Mouse (Mus musculus): ENCODE data around the gene Prkcz.

Prkcz gene

DNA sequence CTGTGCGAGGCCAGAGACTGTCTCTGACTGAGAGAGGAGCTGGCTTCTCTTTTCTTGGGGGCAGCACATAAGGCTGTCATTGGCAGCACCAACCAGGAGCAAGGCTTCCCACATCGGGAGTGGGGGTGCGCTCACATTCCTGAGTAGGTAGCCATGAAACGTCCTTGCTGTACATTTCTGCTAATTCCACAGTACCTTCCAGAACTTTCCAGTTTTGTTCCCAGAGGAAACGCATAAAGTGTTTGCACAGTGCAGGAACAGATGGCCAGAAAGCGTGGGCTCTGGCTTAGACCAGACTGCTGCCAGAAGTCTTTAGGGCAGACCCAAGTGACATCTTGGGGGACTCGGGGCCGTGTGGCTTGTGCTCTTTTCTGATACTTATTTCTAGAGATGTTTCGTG is 77.6 kb downstream of the Prkcz start:
- WGBS = 29% methylated on average over 9 of the region's 9 CpGs

DNA sequence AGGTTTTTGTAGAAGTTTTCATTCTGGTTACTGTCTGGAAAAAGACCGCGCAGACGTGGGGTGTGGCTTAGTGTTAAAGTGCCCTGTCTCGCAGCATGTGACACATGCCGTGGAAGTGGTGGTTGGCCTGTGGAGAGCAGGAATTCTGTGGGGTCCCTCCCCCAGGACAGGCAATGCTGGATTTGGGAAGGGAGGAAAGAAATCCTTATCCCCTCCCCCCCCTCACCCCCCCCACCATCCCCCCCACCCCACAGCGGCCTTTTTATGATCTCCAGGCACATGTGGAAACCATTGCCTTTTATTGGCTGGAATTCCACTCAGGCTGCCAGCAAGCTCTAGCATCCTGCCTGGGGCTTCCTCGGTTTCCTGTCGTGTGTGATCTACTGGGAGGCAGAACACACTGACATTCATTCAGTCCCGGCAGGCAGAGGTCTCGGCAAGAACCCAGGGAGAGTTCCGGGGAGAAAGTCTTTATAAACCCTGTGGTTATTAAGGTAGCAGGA is 78.1 kb downstream of the Prkcz start:
- 19% methylated on average over 11 of the region's 11 CpGs for WGBS

DNA sequence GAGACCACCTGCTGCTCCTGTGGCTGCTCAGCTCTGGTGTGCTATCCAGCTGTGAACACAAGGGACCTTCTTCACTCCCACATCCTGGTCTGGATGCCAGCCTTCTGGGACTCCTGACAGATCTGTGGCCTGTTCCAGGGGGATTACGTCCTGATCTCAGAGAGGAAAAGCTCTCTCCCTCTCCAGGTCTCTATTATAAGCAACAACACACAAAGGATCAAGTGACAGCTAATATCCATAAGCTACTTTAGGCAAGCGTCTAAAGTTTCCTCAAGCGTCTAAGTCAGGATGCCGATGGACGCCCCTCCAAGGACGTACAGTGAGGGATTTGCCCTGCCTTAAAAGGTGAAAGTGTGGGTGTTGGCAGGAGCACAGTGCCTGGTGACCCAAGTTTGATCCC is 78.9 kb downstream of the Prkcz start:
- WGBS = 54% methylated on average over 6 of the region's 6 CpGs

DNA sequence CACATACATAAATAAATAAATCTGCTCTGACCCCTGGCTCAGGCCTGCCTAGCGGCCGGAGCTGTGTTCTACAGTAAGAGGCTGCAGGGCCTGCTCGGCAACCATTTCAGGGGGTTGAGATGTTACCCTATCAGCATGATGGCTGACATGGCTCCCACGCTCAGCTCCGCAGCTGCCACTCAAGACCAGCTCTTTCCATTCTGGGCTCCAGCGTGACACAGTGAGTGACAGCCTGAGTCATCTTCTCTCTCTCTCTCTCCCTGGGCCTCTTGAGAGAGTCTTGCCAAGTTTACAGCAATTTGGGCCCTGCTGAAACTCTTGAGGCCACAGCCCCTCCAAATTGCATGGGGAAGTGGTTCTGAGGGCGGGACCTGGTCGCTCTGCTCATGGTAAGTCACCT is 79.5 kb downstream of the Prkcz start:
- WGBS = 61% methylated on average over 8 of the region's 8 CpGs

DNA sequence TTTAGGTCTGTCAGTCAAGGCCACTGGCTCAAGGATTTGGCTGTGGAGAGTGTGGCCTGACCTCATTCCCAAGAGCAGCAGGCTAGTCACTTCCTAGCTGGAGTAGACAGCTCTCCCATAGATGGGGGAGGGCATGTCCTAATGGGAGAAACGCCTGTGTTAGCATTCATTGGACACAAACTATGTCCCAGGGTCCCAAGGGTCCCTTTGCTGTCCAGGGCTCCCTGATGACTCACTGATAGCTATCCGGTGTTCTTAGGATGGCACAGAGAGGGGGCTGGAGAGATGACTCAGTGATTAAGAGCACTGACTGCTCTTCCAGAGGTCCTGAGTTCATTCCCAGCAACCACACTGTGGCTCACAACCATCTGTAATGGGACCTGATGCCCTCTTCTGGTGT is 79.9 kb downstream of the Prkcz start:
- 77% methylated on average over 2 of the region's 2 CpGs for WGBS

DNA sequence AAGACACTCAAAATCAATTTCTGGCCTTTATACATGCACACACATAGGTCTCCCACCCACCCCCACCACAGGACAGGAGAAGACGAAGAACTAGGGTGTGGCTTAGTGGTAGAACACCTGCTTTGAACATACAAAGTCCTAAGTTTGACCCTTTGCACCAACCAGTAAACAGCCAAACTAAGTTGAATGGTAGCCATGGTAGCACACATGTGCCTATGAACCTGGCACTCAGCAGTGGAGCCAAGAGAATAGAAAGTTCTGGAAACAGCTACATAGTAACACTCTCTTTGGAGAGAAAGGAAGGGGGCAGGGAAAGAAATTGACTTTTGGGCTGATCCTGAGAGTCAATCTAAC is 80.4 kb downstream of the Prkcz start:
- 71% methylated on average over 1 of the region's 1 CpGs for WGBS

DNA sequence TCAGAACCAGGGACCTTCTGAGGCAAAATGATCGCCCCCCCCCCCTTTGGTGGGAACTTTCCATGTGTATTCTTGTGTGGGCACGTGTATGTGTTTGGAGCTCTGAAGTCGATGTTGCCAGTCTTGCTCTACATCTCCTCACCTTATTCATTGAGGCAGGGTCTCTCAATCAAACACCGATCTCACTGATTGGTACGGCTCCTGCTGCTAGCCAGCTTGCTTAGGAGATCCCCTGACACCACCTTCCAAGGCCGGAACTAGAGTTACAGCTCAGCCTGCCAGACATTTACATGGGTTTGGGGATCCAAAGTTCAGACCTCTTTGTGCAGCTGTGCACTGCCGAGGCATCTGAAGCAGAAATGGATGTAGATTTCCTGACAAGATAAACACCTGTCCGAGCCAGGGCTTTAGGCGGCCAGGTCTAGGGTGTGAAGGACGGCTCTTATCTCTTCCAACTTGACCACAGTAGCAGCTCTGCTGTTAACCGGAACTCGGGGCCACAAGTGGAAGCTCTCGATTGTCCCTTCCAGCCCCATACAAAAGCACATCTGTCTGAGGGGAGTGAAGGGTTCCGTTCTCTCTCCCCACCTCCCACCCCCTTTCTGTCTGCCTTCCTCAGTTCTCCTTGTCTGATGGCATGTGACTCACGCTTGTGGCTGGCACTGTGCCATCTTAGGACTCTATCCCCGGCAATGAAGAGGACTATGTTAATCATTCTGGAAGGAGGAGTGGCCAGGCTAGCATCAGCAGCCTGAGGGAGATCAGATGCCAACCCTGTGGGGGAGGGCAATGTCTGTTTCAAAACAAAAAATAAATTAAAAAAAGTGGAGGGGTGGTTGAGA is 81.0 kb downstream of the Prkcz start:
- WGBS = 52% methylated on average over 16 of the region's 16 CpGs

DNA sequence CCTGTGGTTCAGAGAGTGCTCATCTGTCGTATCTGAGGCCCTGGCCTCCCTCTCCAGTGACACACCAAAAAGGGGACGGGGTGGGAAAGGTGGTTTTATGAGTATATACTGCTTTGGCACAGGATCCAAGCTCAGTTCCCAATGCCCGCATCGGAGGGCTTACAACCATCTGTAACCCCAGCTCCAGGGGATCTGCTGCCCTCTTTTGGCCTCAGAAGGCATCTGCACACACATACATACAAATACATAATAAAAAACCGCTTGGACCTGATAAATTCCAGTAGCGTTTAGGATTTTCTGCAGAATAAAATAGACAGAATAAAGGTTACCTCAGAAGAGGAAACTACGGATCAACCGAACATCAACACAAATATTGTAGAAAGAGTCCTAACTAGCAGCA is 82.1 kb downstream of the Prkcz start:
- WGBS = 81% methylated on average over 8 of the region's 8 CpGs

DNA sequence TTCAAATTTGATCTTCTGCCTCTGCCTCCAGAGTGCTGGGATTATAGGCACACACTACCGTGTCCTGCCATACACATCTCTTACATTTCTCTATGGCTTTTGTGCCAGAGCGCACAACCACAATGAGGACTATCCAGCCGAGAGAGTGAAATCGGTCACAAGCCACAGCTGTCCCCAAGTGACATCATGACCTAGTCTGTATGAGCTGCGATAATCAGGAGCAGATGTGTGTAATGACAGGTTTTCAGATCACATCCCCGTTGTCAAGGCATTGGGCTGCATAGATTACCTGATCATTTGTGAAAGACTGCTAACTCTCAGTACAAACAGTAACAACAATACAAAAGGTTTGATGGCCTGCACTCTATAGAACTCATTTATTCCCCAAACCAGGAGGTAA is 83.2 kb downstream of the Prkcz start:
- WGBS = 61% methylated on average over 6 of the region's 6 CpGs

DNA sequence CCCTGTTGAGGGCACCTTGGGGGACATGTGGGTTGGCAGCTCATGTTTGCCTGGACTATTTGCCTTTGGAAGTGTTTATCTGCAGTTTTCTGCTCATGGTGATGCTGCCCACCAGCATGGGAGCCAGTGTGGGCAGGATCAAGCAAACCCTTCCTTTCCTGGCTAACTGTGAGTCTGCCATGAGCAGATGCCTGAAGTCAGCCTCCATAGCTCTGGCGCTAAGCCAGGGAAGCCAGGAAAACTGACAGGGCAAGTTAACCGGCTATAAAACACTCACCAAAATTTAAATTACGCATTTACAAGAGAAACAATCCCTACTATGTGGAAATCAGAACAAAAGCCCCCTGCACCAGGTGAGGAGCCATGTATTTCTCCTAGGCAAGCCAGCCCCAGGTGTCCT is 86.3 kb downstream of the Prkcz start:
- WGBS = 40% methylated on average over 3 of the region's 3 CpGs

DNA sequence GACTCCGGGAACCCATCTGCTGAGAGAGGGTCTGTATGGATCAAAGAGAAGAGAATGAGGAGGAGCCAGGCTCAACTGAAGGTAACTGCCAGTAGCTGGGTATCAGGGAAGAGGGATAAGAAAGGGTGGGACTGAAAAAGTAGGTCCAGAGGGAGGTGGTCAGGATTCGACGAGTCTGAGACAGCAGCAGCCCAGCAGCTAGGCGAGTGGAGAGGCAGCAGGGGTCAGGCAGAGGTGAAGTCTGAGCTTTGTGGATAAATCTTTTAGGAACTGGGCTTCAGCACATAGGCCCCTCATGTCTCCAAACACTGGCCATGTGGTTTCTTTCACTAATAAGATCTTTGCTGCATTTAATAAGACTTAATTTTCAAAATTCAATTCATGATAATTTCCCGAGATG is 86.7 kb downstream of the Prkcz start:
- WGBS = 69% methylated on average over 5 of the region's 5 CpGs

DNA sequence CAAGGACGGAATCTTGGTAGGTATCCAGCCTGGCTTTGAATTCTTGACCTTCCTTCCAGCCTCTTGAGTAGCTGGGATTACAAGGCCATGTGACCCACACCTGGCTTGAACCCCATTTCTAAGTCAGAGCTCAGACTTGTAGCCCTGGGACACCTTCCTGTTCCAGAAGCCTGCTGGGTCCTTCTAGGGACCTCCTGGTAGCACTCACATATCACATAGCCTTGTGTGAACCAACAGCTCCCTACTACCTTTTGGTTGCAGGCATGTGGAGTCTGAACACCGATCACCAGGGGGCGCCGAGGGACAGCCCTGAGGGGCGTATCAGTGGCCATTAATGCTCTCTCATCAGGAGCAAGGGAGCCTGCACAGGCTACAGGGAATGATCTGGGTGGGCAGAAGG is 92.8 kb downstream of the Prkcz start:
- WGBS = 36% methylated on average over 5 of the region's 5 CpGs

DNA sequence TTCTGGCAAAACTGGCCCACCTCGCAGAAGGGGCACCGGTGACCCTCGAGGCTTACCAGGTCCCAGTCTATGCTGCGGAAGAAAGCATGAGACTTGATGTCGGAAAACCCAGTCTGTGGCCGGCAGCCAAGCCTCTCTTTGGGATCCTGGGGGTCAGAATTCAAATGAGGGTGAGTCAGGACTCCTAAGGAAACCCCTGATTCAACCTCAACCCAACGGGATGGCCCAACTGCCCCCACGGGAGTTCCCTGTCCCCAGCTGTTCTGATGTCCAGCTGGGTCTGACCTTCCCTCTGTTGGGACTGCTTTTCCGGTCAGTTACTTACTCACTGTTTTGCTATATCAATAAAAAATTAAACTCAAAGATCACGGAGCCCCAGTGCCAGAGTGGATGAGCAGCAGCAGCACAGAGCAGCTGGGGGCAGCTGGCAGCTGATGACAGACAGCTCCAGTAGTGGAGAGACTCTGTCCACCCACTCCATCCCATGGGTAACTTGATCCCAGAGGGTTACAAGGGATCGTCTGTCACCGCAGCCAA is 93.5 kb downstream of the Prkcz start:
- 64% methylated on average over 12 of the region's 12 CpGs for WGBS

DNA sequence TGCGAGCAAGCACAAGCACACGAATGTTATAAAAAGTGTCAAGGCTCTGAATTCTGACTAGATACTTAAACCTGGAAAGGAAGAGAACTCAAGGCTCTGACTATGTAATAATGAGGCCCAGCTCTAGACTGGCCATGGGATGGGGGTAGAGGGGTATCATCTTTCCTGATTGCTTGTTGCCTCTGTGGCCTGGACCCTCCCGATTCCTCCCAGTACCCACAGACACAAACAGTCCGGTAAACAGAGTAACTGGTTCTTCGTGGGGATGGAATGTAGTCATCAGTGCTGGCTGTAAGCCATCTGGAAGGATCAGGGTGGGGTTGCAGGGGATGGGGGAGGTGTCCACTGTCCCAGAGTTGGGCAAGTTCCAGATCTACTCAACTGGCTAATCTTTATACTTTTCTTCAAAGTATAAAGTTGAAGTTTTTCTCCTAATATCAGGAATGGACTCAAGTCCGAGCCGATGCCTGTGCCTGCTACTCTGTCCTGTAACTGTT is 94.1 kb downstream of the Prkcz start:
- WGBS = 62% methylated on average over 7 of the region's 7 CpGs

DNA sequence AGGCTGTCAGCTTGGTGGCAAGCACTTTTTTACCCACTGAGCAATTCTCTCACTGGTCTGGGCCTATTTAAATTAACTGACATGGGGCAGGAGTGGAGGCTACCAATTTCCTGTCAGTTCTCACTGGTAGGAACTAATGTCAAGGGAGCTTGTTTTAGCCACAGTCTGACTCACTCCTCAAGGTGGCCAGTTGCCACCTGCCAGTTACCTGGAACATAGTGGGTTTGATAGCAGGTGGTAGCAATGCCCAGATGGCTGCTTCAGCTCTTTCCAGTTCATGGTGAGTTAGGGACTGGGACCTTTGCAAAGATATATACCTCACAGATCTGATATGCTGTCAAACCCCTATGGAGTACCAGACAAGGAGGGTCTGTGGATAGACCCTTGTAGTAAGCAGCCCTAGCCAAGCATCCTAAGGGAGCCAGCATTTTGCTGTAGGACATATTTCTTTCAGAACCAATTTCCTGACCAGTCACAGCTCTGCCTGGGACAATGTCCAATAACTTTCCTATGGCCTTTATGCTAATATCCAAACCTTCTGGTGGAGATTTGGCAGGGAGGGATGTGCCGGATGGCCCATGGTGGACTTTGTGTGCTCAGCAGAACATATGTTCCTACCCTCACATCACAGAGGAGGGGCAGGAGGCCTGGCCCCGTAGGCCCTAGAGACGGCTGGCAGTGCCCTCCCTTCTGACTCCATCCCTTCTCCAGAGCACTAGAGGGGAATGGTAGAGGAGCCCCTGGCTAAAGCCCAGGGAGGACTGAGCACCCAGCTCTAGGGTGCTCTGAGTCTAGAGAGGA is 96.4 kb downstream of the Prkcz start:
- 63% methylated on average over 3 of the region's 3 CpGs for WGBS

DNA sequence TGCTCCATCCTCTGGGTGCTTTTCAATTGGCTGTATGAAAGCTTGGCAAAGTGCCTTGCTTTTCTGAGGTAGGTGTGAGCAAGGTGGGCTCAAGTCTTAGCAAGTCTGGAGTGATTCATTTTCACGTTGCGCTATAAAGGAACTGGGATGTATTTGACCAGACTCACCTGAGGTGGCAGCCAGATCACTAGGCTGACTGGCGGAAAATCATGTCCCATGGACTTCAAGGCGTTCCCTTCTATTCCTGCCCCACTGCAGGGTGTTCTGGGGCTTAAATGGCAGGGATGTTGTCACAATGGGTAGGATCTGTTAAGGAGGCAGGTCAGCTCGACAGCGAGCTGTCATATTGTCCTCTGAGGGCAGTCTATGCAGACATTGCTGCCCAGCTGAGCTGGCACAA is 108.9 kb downstream of the Prkcz start:
- WGBS = 63% methylated on average over 6 of the region's 6 CpGs

DNA sequence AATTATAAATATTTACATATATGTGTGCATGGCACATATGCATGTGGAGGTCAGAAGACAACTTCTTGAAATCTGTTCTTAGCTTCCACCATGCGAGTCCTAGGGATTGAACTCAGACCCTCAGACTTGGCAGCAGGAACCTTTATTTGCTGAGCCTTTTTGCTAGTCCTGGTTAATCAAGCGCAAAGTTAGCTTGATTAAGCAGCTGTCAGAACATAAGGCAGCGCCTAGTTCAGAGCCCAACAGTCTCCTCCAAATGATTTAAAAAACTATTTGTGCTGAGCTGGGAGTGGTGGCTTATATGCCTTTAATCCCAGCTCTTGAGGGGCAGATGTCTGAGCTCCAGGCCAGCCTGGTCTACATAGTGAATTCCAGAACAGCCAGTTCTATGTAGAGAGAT is 110.0 kb downstream of the Prkcz start:
- WGBS = 64% methylated on average over 3 of the region's 3 CpGs

DNA sequence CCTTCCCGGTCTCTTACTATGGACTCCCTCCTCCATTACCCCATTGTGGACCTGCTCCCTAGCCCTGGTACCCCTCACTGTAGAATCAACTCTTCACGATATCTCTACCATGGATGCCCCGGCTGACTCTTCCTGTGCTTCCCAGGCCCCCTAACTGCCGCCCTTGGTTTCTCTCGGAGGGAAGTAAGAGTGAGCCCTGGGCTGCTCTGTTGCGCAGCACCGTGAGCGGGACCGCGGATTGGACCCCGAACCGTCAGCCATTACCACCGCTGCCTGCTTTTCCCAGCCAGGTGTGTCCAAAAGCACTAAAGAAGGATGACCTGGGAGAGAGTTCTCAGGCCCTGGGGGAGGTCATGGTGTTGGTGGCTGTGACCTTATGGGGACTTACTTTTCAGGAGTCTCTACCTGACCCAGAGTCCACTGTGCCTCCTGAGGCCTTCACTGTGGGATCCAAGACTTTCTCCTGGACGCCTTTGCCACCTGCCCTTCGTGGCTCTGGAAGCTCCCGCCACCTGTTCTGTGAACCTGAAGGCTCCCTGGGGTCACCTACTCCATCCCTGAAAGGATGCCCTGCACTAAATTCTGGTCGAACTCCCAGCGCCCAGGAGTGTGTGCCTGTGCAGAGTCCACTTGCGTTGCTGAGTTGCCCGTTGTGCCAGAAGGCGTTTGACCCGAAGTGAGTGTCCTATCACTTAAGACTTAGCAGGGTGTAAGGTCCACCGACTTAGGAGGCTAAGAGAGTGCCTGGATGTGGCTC is 110.6 kb downstream of the Prkcz start:
- WGBS = 15% methylated on average over 23 of the region's 23 CpGs

DNA sequence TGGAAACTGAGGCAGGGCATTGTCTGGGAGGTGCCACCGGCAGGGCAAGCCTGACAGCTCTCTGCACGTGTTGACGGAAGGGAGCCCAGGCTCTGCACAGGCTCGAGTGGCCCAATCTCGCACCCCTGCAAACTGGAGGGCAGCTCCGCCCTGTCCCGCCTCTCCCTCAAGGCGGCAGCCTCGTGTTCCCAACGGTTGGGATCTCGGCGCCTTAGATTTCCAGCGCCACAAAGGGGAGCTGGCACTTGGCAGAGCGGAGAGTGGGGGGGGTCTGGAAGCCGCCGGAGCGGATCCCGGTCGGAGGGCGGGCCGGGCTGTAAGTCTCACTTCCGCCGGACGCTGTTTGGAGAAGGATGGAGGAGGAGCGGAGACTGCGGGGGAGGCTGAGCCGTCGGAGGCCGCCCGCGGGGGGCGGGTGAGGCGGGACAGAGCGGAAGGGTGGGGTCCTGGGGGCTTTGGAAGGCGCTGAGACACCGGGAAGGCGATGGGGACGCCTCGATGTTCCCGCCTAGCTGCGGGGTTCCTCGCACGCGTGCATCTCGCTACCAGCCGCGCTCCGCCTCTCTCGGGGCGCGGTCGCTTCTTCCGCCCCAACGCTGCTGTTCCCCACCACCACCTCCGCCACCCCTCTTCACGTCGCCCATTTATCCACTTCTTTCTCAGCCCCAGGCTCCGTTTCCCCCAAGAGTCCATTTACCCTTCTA is 111.4 kb downstream of the Prkcz start, which contains the start of gene Faap20:
Faap20 (plus strand) TSS at position 155 of the 704 bp plus-strand sequence.
- under 1% methylated on average over 58 of the region's 58 CpGs for WGBS

DNA sequence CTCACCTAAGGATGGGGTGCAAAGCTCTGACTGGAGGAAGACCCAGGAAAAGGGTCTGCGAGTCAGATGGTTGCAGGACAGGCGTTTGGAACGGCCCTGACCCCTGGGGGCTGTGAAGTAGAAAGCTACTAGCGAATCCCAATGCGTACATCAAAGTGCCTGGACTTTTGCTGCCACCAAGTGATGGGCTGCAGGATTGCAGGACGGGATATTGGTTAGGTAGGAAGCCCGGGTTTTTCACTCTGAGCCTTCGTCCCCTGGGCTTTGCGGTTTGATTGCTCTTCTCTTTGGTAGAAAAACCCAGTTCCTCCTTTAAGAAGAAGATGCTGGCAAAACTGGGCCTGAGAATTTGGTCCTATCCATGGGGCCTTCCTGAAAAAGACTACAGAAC is 111.9 kb downstream of the Prkcz start:
- WGBS = 0% methylated on average over 9 of the region's 9 CpGs

DNA sequence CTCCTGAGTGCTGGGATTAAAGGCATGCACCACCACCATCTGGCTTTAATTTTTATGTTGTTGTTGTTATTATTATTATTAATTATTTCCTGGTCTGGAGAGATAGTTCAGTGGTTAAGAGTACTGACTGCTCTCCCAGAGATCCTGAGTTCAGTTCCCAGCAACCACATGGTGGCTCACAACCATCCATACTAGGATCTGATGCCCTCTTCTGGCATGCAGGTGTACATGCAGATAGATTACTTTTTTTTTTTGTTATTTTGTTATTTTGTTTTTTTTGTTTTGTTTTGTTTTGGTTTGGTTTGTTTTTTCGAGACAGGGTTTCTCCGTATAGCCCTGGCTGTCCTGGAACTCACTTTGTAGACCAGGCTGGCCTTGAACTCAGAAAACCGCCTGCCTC is 113.1 kb downstream of the Prkcz start:
- 90% methylated on average over 3 of the region's 3 CpGs for WGBS
